Mouse (Mus musculus): ENCODE measurements around the gene Rsph14. TPM values are rescaled to one million over a fixed set of nuclear protein-coding genes. Genes with fewer than 3 reads are reported as not detected.

Gene Rsph14
- total and polyA plus RNA-seq, 3 experiments, result not detected

- no peak overlapping the region for H3K27ac ChIP-seq (ENCODE audit: control insufficient read depth, low read depth, low read length)
- DNase-seq (ENCODE audit: low read depth, low spot score), result no peak
- H3K9me3 ChIP-seq (replicated peaks; ENCODE audit: insufficient read depth, low read length), result no peaks in the 10 kb centered on the region
- no peaks in the 10 kb centered on the region for H3K36me3 ChIP-seq (ENCODE audit: control insufficient read depth in 1 of 2, insufficient read depth in 2 of 2, low read length in 2 of 2)
- no peaks in the 10 kb centered on the region for H3K4me1 ChIP-seq (ENCODE audit: control insufficient read depth in 1 of 2, insufficient read depth in 2 of 2, low read length in 2 of 2)
- no peak overlapping the region for H3K9ac ChIP-seq (ENCODE audit: control insufficient read depth, low read depth, low read length, poor library complexity, severe bottlenecking)
- no peak for TF ChIP-seq NRF1 (IDR thresholded peaks at IDR 0.05; ENCODE audit: insufficient read depth, low read depth, low read length, poor library complexity, severe bottlenecking)
- no peak for TF ChIP-seq MAZ (IDR thresholded peaks at IDR 0.05; ENCODE audit: low read depth, low read length)
- TF ChIP-seq TCF12 (IDR thresholded peaks at IDR 0.05; ENCODE audit: low read depth, low read length), result no peak
- no peak for TF ChIP-seq MAX (IDR thresholded peaks at IDR 0.05; ENCODE audit: low read length)
- TF ChIP-seq BHLHE40 (IDR thresholded peaks at IDR 0.05; ENCODE audit: borderline replicate concordance, low read depth, low read length), result no peak
- no peak for TF ChIP-seq SMC3 (IDR thresholded peaks at IDR 0.05; ENCODE audit: low read depth, low read length)
- no peak for TF ChIP-seq RCOR1 (IDR thresholded peaks at IDR 0.05; ENCODE audit: low read depth, low read length)
- TF ChIP-seq POLR2A (IDR thresholded peaks at IDR 0.05; ENCODE audit: control insufficient read depth in 1 of 2, insufficient read depth in 1 of 2, low read depth in 1 of 2, low read length in 2 of 2, poor library complexity in 1 of 2), result no peak
- no peak for TF ChIP-seq TBP (IDR thresholded peaks at IDR 0.05; ENCODE audit: low read depth, low read length)
- no peak for TF ChIP-seq TAL1 (IDR thresholded peaks at IDR 0.05; ENCODE audit: low read length)
- no peak for TF ChIP-seq CHD1 (IDR thresholded peaks at IDR 0.05; ENCODE audit: low read depth, low read length)
- TF ChIP-seq SIN3A (IDR thresholded peaks at IDR 0.05; ENCODE audit: low read length), result no peak
- no peak for TF ChIP-seq MEF2A (IDR thresholded peaks at IDR 0.05; ENCODE audit: extremely low read depth, insufficient replicate concordance, low read depth, low read length, poor library complexity, severe bottlenecking)
- TF ChIP-seq KAT2A (conservative IDR thresholded peaks at IDR 0.05; ENCODE audit: low read depth, low read length), result no peak
- TF ChIP-seq GABPA (IDR thresholded peaks at IDR 0.05; ENCODE audit: low read depth, low read length), result no peak
- no peak overlapping the region for H3K4me3 ChIP-seq (ENCODE audit: control insufficient read depth in 1 of 2, insufficient read depth in 1 of 2, low read depth in 2 of 2, low read length in 2 of 2)
- H3K27me3 ChIP-seq (ENCODE audit: control insufficient read depth in 1 of 2, insufficient read depth in 2 of 2, low read length in 2 of 2), result no peaks in the 10 kb centered on the region
- H3K79me2 ChIP-seq (ENCODE audit: control insufficient read depth, insufficient read depth, low read length, poor library complexity), result no peaks in the 10 kb centered on the region
Measured at GRCm38 (mm10) chr10:75030234-75030633, 2.2 kb downstream of the Rsph14 start.

GRCm38 (mm10) chr10:75029677-75030076 lies 2.7 kb downstream of the Rsph14 start:
- H3K79me2 ChIP-seq (ENCODE audit: control insufficient read depth, insufficient read depth, low read length, poor library complexity), result no peaks in the 10 kb centered on the region
- no peak for TF ChIP-seq HCFC1 (IDR thresholded peaks at IDR 0.05; ENCODE audit: low read depth, low read length)
- no peak for TF ChIP-seq ZC3H11A (IDR thresholded peaks at IDR 0.05; ENCODE audit: low read depth, low read length)
- no peak for TF ChIP-seq ZNF384 (IDR thresholded peaks at IDR 0.05; ENCODE audit: low read depth, low read length)
- no peak for TF ChIP-seq POLR2A (IDR thresholded peaks at IDR 0.05; ENCODE audit: control insufficient read depth in 1 of 2, insufficient read depth in 1 of 2, low read depth in 1 of 2, low read length in 2 of 2, poor library complexity in 1 of 2)
- no peak for TF ChIP-seq E2F4 (IDR thresholded peaks at IDR 0.05; ENCODE audit: borderline replicate concordance, low read depth, low read length)
- no peak for TF ChIP-seq USF1 (IDR thresholded peaks at IDR 0.05; ENCODE audit: low read depth, low read length)
- no peak for TF ChIP-seq POLR2AphosphoS2 (IDR thresholded peaks at IDR 0.05; ENCODE audit: low read length)
- no peak for TF ChIP-seq MAFK (IDR thresholded peaks at IDR 0.05; ENCODE audit: borderline replicate concordance, low read depth, low read length)
- no peak for TF ChIP-seq RAD21 (IDR thresholded peaks at IDR 0.05; ENCODE audit: low read depth, low read length)
- no peak for TF ChIP-seq ELF1 (IDR thresholded peaks at IDR 0.05; ENCODE audit: low read depth, low read length)
- no peak overlapping the region for H3K27ac ChIP-seq (ENCODE audit: control insufficient read depth, low read depth, low read length)
- no peak overlapping the region for H3K4me3 ChIP-seq (ENCODE audit: control insufficient read depth in 1 of 2, insufficient read depth in 1 of 2, low read depth in 2 of 2, low read length in 2 of 2)
- H3K9ac ChIP-seq (ENCODE audit: control insufficient read depth, low read depth, low read length, poor library complexity, severe bottlenecking), result no peak overlapping the region
- no peaks in the 10 kb centered on the region for H3K4me1 ChIP-seq (ENCODE audit: control insufficient read depth in 1 of 2, insufficient read depth in 2 of 2, low read length in 2 of 2)
- DNase-seq (ENCODE audit: low read depth, low spot score), result no peak
- no peaks in the 10 kb centered on the region for H3K27me3 ChIP-seq (ENCODE audit: control insufficient read depth in 1 of 2, insufficient read depth in 2 of 2, low read length in 2 of 2)
- H3K9me3 ChIP-seq (replicated peaks; ENCODE audit: insufficient read depth, low read length), result no peaks in the 10 kb centered on the region
- H3K36me3 ChIP-seq (ENCODE audit: control insufficient read depth in 1 of 2, insufficient read depth in 2 of 2, low read length in 2 of 2), result no peaks in the 10 kb centered on the region
